Mouse (Mus musculus): ENCODE data around the gene Pde4dip.

Gene Pde4dip

DNA sequence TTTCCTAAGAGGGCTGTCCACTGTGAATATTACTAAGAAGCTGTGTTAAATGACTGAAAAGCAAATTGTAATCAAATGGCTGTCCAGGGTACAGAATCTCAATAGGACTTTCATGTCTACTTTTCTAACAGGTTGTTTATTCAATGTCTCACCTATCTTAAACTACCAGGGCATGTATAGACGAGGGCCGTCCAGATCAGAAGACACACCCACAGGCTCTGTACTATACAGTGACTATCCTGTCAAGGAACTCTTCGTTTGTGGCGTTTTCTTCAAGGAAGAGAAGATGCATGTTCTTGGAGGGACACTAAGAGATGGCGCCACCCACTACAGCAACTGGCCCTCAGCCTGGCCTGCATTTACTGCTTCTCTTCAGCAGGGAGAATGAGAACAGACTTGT, 152.9 kb downstream of the Pde4dip start:
- no peak for DNase-seq

DNA sequence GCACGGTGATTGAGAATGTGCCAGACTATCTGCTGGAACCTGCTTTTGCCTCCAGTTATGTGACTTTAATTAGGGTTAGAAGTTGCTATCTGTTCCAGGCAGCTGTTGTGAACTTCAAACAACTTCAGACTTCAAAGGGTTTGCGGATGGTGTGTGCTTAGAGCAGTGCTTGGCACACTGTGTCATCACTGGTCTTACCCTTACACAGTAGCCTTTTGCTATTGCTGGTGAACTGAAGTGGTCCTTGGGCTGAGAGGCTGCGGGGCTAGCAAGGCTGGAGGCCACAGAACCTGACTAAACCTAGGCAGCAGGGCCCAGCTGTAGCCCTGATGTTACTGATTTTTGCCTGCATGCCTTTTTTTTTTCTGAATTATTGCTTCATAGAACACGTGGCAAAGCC, 154.2 kb downstream of the Pde4dip start:
- no peak for DNase-seq

DNA sequence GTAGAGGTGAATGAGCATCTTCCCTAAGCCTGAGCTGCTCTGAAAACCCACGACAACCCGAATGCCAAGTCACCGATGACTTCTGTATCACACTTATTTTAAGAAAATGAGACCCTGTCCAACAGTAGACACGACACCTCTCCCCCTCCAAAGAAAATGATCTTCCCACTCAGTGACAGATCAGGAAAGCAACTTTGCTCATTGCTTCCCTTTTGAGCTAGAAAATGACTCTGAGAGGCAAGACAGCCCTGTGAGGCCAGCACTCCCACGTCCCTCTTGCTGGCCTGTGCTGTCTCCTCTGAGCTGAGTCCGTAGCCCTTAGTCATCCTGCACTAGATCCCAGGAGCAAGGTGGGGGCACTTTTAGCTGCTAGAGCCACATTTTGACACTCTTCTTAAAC, 155.9 kb downstream of the Pde4dip start:
- no peak for DNase-seq

DNA sequence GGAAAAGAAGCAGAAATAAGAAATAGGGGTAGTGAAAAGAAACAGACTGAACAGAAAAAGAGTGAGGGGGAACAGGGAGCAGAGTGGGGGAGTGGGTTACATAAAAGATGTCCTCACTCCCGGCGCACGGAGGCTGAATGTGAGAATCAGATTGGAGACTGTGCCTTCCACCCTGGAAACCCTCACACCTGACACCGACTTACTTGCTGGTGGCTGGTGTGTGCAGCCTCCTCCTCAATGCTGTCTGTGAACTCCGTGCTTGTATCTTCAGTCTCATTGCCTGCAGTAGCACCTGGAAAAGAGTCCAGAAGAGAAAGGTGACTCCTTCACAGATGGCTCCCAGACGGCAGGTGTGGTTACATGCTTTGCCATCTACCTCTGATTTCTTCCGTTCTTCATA, 157.9 kb downstream of the Pde4dip start:
- DNase-seq: no peak

DNA sequence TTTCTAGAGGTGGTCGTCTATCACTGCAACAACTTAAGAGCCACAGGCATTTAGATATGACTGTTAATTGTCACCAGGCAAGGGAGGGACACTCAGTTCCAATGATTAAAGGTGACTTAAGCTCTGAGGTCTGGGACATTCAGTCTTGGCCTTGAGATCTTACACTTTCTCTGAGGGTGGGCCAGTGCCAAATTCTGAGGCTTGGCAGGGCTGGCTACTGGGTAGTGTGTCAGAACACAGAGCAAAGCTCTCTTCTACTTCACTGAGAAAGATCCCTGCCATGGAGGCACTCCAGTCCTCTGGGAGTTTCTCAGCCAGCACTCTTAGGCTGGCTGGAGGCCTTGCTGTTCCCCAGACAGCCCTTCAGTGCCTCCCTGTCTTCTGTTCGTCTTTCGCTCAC, 158.4 kb downstream of the Pde4dip start:
- no peak for DNase-seq

DNA sequence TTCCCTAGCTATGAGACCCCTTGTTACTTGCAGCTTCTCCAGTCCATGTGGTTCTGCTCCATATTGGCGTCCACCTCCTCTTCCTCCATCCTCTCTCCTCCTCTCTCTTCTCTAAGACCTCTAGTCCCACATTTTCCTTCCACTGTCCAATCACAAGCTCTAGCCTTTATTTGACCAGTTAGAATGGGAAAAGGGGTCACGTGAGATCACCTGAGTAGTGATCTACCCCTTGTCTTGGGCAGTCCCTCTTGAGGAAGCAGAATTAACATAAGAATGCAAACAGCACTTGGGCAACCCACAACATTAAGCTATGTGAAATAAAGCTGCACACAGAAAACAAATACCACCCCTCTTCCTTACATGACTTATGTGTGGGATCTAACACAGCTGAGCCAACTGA, 160.7 kb downstream of the Pde4dip start:
- no peak for DNase-seq

DNA sequence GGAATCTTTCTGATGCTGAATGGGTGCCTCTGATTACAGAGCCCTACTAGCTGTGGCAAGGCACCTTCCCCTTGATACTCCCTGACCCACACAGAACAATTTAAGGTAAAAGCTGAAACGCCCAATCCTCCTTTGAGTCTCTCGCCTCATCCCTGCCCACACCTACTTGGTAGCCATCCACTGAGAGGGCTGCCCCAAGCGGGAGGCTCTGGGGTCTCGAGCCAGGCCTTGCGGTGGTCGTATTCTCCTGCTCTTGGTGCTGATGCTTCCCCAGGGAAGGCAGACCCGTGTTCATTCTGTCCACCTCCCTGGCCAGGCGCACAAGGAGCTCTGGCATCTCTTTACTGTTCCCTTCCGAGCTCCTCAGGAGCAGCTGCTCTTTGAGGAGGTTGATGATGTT, 169.4 kb downstream of the Pde4dip start:
- DNase-seq: no peak

DNA sequence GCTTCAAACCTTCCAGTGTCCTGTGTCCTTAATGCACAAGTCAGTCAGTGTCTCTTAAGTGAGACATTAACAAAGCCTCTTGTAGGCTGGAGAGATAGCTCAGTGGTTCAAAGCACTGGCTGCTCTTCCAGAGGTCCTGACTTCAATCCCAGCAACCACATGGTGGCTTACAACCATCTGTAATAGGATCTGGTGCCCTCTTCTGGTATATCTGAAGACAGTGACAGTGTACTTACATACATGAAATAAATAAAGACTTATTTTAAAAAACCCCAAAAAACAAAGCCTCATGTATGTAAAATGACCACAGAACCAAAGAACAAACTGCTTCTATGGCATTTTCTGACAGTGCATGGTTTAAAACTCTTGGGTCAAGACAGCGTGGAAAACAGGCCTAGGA, 172.6 kb downstream of the Pde4dip start:
- DNase-seq: no peak

DNA sequence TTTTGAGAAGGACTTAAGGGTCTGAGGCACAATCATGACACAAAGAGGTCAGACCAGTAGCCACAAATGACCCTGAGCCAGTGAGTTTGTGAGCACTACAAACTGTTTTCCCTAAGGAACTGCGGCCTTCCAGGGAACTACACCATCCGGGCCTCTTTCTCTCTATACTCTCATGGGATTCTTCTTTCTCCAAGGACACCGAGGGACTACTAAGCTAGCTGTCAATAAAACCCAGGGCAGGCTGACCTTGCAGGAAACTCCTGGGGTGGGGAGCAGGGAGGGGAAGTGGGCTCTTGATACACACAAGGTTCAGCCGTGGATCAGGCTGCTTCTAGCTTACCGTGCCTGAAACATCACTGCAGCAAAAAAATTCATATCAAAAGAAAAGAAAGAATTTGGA, 177.6 kb downstream of the Pde4dip start:
- DNase-seq: no peak

DNA sequence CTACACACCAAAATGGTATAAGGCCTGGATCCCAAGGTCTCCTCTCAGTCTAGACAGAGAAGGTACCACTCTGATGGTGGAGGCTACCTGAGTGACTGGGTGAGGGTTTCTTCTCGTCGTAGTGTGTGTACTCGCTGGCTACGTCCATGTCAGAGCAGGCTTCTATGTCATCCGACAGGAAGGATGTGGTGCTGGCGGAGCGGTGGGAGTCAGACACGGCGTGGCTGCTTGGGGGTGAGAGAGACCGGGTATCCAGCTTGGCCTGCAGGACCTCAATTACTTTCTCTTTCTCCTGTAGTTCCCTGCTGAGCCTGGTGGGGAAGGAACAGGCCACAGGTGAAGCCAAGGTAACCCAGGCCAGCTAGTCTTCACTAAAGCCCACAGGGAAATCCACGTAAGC, 178.4 kb downstream of the Pde4dip start:
- no peak for DNase-seq

DNA sequence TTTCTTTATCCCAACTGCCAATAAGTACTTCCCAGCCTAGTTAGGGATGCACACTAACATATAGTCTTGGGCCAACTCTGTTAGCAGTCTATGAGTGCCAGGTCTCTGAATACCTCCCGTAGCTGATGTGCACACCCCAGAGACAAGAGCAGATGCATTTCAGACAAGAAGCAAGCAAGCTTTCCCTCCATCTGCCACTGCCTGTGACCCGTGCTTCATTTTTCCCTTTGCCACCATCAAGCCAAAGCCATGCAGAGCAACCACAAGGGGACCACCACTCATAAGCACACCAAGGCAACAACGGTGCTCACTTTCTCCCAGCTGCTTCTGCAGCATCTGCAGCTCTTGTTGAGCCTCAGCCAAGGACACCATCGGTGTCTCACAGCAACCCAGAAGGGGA, 181.9 kb downstream of the Pde4dip start:
- DNase-seq: no peak

DNA sequence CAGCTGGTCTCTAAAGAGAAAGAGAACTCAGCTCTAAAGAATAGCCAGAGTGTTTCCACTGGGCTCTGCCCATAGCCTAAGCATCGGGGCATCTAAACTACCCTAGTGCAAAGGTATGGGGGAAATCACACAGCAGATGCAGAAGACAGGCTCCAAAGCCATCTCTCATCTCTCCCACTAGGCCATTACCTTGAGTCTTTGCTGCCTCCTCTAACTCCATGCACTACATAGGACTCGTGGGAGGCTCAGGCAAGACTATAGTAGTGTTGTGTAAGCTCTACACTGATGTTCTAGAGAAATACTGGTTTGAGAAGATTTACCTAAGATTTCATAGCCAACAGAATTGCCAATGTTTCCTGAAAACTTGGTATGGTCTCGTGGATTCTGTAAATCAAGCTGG, 183.0 kb downstream of the Pde4dip start:
- no peak for DNase-seq

DNA sequence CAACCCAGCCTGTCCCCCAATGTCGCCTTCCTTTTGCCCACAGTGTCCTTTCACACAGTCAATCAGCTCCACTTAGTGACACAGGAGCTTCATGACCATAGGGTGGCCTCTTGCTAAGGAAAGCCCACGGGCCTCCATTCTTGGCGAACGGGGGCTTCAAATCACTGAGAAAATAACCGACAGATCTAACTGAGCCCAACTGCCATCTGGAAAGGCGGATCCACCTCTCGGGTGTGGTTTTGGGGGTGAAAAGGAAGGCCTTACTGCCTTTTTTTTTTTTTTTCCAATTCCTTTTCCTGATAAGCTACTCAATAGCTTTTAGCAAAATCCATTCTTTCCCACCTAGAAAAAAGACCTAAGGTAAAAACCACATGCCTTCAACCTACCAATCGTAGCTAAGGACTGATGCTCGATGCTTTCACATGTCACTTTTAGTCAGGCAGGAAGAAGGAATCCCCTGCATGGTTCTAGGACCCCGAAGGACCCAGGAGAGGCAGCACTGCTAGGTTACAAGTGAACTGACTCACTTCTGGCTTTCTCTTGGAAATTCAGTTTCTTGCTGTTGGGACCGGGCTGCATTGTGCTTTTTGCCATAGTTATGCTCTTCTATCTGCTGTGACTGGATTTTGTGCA, 185.9 kb downstream of the Pde4dip start:
- no peak for DNase-seq

DNA sequence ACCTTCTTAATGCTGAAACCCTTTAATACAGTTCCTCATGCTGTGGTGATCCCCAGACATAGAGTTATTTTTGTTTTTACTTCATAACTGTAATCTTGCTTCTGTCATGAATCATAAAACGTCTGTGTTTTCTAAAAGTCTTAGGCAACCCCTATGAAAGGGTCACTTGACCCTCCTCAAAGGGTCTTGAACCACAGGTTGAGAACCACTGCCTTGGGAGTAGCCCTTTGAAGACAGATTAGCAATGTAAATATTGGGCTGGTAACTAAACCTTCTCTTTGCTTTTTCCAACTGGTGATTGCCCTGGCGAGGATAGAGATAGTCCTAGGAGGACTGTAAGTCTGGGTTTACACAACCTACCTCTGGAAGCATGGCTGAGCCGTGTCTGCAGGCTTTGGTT, 187.3 kb downstream of the Pde4dip start:
- DNase-seq: no peak

DNA sequence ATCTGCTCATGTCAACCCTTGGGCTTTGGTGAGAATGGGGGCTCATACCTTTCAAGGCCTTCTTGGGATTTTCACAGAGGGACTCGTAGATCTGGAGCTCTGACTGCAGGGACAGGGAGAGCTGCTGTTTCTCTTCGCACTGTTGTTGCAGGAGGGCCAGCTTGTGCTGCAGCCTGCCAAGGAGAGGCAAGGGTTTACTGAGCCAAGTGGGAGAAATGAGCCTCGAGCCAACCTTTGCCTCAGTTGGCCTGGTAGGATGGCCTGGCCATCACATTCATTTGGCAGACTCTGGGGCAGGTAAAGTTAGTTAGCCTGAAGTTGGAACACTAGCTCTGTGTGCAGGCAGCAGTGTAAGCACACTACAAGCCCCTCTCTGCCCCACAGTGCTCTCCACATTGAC, 189.4 kb downstream of the Pde4dip start:
- DNase-seq: no peak

DNA sequence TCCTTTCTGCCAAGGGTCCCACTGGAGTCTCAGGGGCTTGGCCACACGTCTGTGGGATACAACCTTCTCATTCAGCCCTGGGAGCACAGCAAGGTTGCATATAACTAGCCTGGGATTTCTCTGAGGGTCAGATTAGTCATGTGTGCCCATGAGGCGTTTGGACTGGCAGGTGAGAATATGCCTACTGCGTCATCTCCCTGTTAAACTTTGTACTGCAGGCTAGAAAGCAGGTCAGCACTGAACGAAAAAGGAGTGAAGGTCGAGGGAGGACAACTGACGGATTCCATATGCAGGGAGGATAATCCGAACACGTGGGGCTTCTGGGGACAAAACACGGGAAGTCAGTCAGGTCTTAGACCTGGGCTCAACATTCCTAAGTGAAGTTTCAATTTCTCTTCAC, 191.2 kb downstream of the Pde4dip start:
- DNase-seq: peak; percentile 68

DNA sequence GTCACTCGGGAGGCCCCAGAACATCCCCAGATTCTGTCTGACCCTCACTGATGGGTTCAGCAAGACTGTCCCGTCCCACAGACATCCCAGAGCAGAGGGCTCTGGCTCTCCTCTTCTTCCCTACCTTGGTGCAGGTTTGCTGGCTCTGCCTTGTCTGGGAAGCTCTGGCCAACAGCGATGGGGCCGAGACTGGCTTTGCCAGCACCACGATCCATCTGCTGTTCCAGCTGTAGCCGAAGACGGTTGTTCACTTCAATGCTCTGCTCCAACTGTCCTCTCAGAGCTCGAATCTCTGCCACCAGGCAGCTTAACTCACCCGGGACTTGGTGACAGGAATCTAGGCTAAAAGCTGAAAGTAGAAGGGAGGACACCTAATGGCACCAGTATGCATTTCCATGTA, 191.6 kb downstream of the Pde4dip start:
- no peak for DNase-seq

DNA sequence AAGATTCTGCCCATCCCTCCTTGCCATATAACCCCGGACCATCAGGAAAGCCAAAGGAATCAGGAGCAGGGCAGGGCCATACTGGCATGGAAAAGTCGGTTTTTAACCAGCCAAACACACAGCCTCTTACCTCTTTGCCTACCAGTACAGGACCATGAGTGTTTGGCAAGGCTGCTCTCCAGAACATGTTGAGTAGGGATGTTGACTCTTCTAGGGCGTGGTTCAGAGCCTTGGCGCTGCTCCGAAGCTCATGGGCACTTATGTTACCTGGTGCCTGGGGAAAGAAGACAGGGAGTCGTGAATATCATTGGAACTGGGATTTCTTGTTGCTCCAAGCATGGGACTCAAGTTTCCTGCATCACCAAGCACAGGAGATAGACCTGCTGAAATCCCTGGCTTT, 194.7 kb downstream of the Pde4dip start:
- no peak for DNase-seq

DNA sequence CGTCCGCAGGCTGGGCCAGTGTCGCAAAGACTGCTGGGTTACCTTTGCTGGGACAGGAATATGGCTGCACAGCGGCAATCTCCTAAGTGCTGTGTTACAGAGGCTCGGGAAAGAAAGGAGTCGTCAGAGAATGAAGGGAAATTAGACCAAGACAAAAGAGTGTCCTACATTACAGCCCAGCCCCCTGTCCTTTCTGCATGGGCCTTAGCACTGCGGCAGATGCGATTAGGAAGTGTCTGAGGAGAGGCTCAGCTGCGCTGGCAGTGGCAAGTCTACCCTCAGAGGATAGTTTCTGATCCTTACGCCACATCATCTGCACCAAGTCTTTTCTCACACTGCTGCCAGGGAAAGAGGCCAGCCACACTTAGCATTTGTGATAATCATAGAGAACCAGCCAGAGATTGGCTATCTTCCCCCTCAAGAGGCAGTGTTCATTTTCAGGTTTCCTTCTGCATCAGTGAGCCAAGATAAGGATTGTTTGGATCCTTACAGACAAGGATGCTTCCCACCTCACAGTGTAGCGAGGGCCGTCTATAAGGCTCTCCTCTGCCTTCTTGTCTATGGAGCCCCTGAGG, 197.0 kb downstream of the Pde4dip start:
- no peak for DNase-seq

DNA sequence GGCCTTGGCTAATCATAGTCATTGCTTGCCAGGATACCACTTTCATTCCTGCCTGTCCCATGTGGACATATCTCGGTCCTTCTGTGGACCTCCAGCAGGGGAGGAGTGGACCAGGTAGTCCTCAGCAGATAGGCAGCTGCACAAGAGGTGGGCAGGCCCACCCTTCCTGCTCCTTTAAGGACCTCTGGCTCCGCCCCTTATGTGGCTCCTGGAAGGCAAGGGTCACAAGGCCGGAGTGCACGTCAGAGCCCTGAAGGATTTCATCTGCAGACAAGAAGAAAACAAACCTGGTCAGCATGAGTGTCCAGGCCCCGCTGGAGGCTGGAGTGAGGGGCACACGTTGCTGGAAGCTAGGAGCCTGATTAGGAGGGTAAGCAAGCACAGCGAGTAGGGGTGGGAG, 197.9 kb downstream of the Pde4dip start:
- DNase-seq: peak; percentile 66

DNA sequence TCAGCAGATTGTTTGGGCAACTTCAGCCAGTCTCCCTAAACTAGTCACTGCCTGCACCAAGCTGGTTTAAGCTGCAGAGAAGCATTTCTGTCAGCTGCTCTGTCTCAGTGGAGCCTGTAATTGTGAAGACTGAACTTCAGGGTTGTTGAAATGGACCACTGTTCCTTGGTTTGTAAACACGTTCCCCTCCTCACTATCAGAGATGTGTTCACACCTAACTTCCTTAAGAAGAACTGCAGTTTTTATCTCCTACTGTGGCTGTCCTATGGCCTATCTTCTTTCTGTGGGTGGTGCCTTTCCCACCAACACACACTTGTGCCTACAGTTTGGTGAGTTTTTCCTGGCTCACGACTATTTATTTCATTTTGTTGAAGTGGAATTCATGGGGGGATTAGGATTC, 199.2 kb downstream of the Pde4dip start:
- DNase-seq: no peak

DNA sequence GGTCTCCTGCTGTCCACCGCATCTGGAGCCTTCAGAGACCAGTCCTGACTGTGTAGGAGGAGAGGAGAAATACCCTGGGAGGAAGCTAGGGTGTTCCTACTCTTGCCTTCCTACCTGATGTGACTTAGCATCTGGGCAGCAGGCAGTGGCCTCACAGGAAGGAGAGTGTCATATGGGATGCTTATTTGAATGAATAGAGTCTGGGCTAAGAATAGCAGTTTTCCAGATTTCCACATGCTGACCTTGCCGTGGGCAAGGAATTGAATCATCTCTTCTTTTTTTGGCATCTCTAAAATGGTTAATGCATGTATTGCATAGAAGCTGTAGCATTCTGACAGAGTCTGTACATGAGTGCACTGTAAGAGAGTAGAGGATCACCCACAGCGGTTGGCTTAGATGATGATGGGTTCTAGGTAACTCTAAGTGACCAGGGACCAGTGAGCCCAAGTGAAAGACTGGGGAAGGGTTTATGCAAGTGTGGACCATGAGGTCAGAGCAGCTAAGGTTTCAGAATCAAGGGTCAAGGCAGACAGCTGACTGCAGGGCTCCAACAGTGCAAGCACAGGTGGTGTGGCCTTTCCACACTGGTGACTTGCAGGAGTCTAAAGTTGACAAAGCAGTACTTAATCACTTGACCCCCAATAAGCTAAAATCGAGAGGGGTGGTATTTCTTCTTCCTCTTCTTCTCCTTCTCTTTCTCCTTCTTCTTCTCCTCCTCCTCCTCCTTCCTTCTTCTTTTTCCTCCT, 202.0 kb downstream of the Pde4dip start:
- DNase-seq: no peak

DNA sequence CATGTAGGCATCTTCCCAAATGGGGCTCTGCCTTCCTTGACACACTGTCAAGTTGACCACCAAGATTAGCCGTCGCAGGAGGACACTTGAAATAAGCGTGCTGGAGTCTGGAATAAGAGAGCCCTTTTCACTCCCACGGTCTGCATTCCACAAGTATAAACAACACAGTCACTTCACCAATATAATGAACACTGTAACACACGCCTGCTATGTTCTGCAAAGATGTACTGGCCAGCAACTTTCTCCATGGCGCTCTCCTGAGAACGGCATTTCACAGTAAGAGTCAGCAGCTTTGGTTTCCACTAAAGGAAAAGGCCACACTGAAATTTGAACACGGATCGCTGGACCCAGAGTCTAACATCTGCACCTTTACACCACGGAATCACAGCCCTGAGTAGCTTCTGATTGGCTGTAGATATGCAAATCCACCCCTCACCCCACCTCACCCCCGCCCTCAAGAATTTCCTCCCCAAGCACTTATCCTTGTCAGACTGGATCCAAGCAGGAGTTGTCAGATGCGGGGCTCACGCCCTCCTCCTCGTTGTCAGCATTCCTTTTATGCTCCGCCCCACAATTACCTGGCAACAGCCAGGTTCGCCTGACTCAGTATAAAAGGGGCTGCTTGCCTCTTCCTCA, 204.8 kb downstream of the Pde4dip start:
- DNase-seq: peak; percentile 31

DNA sequence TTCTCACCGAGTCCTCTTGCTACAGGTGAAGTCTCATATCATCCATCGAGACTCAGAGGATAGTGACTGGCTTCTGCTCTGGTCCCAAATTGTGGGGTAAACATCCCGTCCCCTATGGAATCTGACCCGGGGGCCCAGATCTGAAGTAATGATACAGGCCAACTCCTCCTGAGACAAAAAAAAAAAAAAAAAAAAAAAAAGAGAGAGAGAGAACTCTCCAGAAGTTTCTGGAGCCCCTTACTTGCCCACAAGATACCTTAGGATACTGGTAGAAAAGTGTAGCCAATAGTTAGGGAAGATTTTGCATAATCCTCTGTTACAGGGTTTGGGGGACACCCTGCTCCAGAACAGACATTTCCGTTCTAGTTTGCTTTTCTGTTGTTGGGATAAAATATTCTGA, 205.9 kb downstream of the Pde4dip start:
- DNase-seq: no peak

Measured in kidney, adult 9 months (tissue).